Mouse (Mus musculus) myocyte (in vitro differentiated cells): ENCODE measurements around the gene Ppt1.

Source experiments
- E2F4 ChIP-seq: IDR thresholded peaks from one replicate; pipeline ENCODE4 v1.6.1; 2011; ENCODE audit warnings: mild to moderate bottlenecking, control low read depth, moderate library complexity; ENCODE audit not compliant: insufficient read depth
- POLR2A ChIP-seq: IDR thresholded peaks from one replicate; pipeline ENCODE4 v1.6.1; 2011; ENCODE audit warnings: low read depth, mild to moderate bottlenecking, control low read depth, moderate library complexity; ENCODE audit not compliant: insufficient read length
- POLR2AphosphoS2 ChIP-seq: IDR thresholded peaks from one replicate; pipeline ENCODE4 v1.6.1; 2011; ENCODE audit warnings: low read depth, control low read depth; ENCODE audit not compliant: insufficient read length
- TCF3 ChIP-seq: IDR thresholded peaks from one replicate; pipeline ENCODE4 v1.6.1; 2011; ENCODE audit warnings: low read depth, control low read depth; ENCODE audit not compliant: insufficient read length

- TF ChIP-seq POLR2AphosphoS2 (no peak), E2F4 (no peak), POLR2A (no peak), TCF3 (no peak)
These were observed 32.0 kb downstream of the Ppt1 start for GRCm38 (mm10) chr4:122868041-122868440.
